Mouse (Mus musculus) CH12.LX (cell line): ENCODE results near the gene Samd4. TPM values are rescaled to one million over a fixed set of nuclear protein-coding genes. Genes with fewer than 3 reads are reported as not detected.

Experiments
- DNase-seq: peaks from one replicate; pipeline ENCODE4 v3.0.0-alpha.2; 2013; ENCODE audit errors: extremely low read depth
- H3K27ac ChIP-seq: 2 replicates; pipeline ENCODE4 v1.5.1; 2012; ENCODE audit warnings: low read depth, mild to moderate bottlenecking, control low read depth, moderate library complexity; ENCODE audit not compliant: insufficient read depth
- H3K27me3 ChIP-seq: replicated peaks from 2 replicates; pipeline ENCODE3; 2012; ENCODE audit warnings: inconsistent platforms
- H3K36me3 ChIP-seq, 2 experiments: replicated peaks in 1 of 2; 2 replicates each; pipeline versions ENCODE3 to v1.6.1; 2012; ENCODE audit warnings: inconsistent platforms in 1 of 2, low read length in 1 of 2, mild to moderate bottlenecking in 1 of 2, mixed read lengths in 1 of 2, moderate library complexity in 1 of 2; ENCODE audit not compliant: control insufficient read depth in 1 of 2, insufficient read depth in 1 of 2
- H3K4me1 ChIP-seq, 2 experiments: 2 replicates each; pipeline ENCODE4 v1.6.1; 2012; ENCODE audit warnings: inconsistent platforms in 1 of 2, moderate library complexity in 1 of 2; ENCODE audit not compliant: insufficient read depth in 2 of 2, control insufficient read depth in 1 of 2
- H3K4me2 ChIP-seq: 2 replicates; pipeline ENCODE4 v1.6.1; 2012; ENCODE audit warnings: low read depth, mild to moderate bottlenecking, control low read depth; ENCODE audit not compliant: poor library complexity, insufficient read depth, severe bottlenecking
- H3K4me3 ChIP-seq, 3 experiments: fragments of 150-350 bp in 1 of 3; sonication (generic) in 1 of 3; replicated peaks in 1 of 3; 2 replicates each; pipeline versions ENCODE3 to v1.5.1; 2011 to 2012; ENCODE audit warnings: low read depth in 2 of 3, low read length in 2 of 3, mild to moderate bottlenecking in 2 of 3, moderate library complexity in 2 of 3, control low read depth in 1 of 3, improper control_type of control experiment in 1 of 3, inconsistent platforms in 1 of 3, mixed read lengths in 1 of 3; ENCODE audit not compliant: poor library complexity in 1 of 3
- H3K79me2 ChIP-seq: replicated peaks from 2 replicates; pipeline ENCODE4 v1.6.1; 2012; ENCODE audit warnings: mild to moderate bottlenecking, moderate library complexity; ENCODE audit not compliant: control insufficient read depth, poor library complexity, insufficient read depth, severe bottlenecking; ENCODE audit errors: extremely low read depth
- H3K9ac ChIP-seq: 2 replicates; pipeline ENCODE4 v1.6.1; 2012; ENCODE audit warnings: low read depth, mild to moderate bottlenecking, control low read depth, moderate library complexity; ENCODE audit not compliant: insufficient read depth
- H3K9me3 ChIP-seq: replicated peaks from 2 replicates; pipeline ENCODE3; 2012; ENCODE audit warnings: low read length, inconsistent platforms, mixed read lengths
- CHD1 ChIP-seq: IDR thresholded peaks from 2 replicates; pipeline ENCODE4 v1.6.1; 2012; ENCODE audit warnings: low read depth, low read length, improper control_type of control experiment, inconsistent platforms
- CHD2 ChIP-seq: IDR thresholded peaks from 2 replicates; pipeline ENCODE4 v1.6.1; 2011; ENCODE audit warnings: low read length, improper control_type of control experiment
- E2F4 ChIP-seq: IDR thresholded peaks from 2 replicates; pipeline ENCODE4 v1.6.1; 2011; ENCODE audit warnings: low read depth, low read length, improper control_type of control experiment; ENCODE audit not compliant: insufficient replicate concordance
- EP300 ChIP-seq: IDR thresholded peaks from 2 replicates; pipeline ENCODE4 v1.6.1; 2011; ENCODE audit warnings: low read length, improper control_type of control experiment
- GABPA ChIP-seq: IDR thresholded peaks from 2 replicates; pipeline ENCODE4 v1.6.1; 2012; ENCODE audit warnings: low read depth, low read length, improper control_type of control experiment, inconsistent platforms; ENCODE audit not compliant: insufficient replicate concordance
- HCFC1 ChIP-seq: IDR thresholded peaks from 2 replicates; pipeline ENCODE4 v1.6.1; 2012; ENCODE audit warnings: low read depth, mild to moderate bottlenecking, inconsistent platforms, low read length, improper control_type of control experiment
- MXI1 ChIP-seq: IDR thresholded peaks from 2 replicates; pipeline ENCODE4 v1.6.1; 2011; ENCODE audit warnings: mild to moderate bottlenecking, low read depth, low read length, improper control_type of control experiment
- MYC ChIP-seq: IDR thresholded peaks from 2 replicates; pipeline ENCODE4 v1.6.1; 2011; ENCODE audit warnings: low read depth, mild to moderate bottlenecking, improper control_type of control experiment, low read length
- NRF1 ChIP-seq: IDR thresholded peaks from 2 replicates; pipeline ENCODE4 v1.6.1; 2014; ENCODE audit warnings: low read depth, mild to moderate bottlenecking, inconsistent platforms, low read length, improper control_type of control experiment, moderate library complexity
- PAX5 ChIP-seq: IDR thresholded peaks from 2 replicates; pipeline ENCODE4 v1.6.1; 2012; ENCODE audit warnings: low read length, inconsistent platforms, mixed read lengths
- POLR2AphosphoS2 ChIP-seq: IDR thresholded peaks from 2 replicates; pipeline ENCODE4 v1.6.1; 2011; ENCODE audit warnings: low read depth, low read length, improper control_type of control experiment
- TBP ChIP-seq: conservative IDR thresholded peaks from 2 replicates; pipeline ENCODE4 v1.6.1; 2011; ENCODE audit warnings: low read depth, low read length, improper control_type of control experiment
- TCF12 ChIP-seq: IDR thresholded peaks from 2 replicates; pipeline ENCODE4 v1.6.1; 2014; ENCODE audit warnings: low read depth, mild to moderate bottlenecking, inconsistent platforms, low read length, improper control_type of control experiment
- USF1 ChIP-seq: IDR thresholded peaks from 2 replicates; pipeline ENCODE4 v1.6.1; 2014; ENCODE audit warnings: low read depth, mild to moderate bottlenecking, inconsistent platforms, low read length, improper control_type of control experiment
- ZMIZ1 ChIP-seq: IDR thresholded peaks from 2 replicates; pipeline ENCODE4 v1.6.1; 2012; ENCODE audit warnings: low read depth, mild to moderate bottlenecking, inconsistent platforms, low read length, improper control_type of control experiment
- dilution Hi-C: fragments of 300-500 bp; cut with MboI; formaldehyde crosslinking; loops from 2 replicates; pipeline ENCODE4 v1.14.3; 2020; ENCODE audit warnings: low sequenced_read_pairs; ENCODE audit not compliant: extremely low pct_unique_long_range_greater_than_20kb, extremely low pct_ligation_motif_present
- in situ Hi-C: fragments of 300-500 bp; cut with MboI; formaldehyde crosslinking; loops from 3 replicates; pipeline ENCODE4 v1.14.3; 2019; ENCODE audit warnings: low sequenced_read_pairs, low pct_ligation_motif_present, low pct_unique_long_range_greater_than_20kb, mixed read lengths
- polyA plus RNA-seq: library from polyadenylated mRNA; unstranded; fragments of >175 nt; gene quantifications from 2 replicates; pipeline ENCODE4 v1.2.1, GENCODE M21; 2012; ENCODE audit warnings: low read depth; ENCODE audit not compliant: insufficient read length
- total RNA-seq, 2 experiments: library from RNA; depleted of rRNA; stranded (reverse); fragments of 300-350 nt in 1 of 2; fragments of >200 nt in 1 of 2; gene quantifications; 2 replicates each; pipeline ENCODE4 v1.2.3; 2012 to 2014

Samd4 gene
- total and polyA plus RNA-seq, 3 experiments = 0.64 to 4.6 (median 1.5) TPM

- Histone ChIP-seq H3K9ac (no peak overlapping the region), H3K36me3 (no peaks in the 10 kb centered on the region), H3K4me1 (no peaks in the 10 kb centered on the region), H3K4me2 (no peak overlapping the region), H3K79me2 (no peaks in the 10 kb centered on the region), H3K4me3 (no peak overlapping the region), H3K27me3 (no peaks in the 10 kb centered on the region), H3K9me3 (no peaks in the 10 kb centered on the region), H3K27ac (no peak overlapping the region)
- no peak for DNase-seq
- dilution Hi-C loops (no loop called here), in situ Hi-C loops (no loop called here)
- TF ChIP-seq ZMIZ1 = no peak
Observed at GRCm38 (mm10) chr14:46917581-46917980, 34.9 kb downstream of the Samd4 start.

GRCm38 (mm10) chr14:46920496-46920895, 37.8 kb downstream of the Samd4 start:
- Histone ChIP-seq H3K4me2 (no peak overlapping the region), H3K27ac (no peak overlapping the region), H3K4me3 (no peak overlapping the region), H3K9ac (no peak overlapping the region), H3K27me3 (no peaks in the 10 kb centered on the region), H3K79me2 (no peaks in the 10 kb centered on the region), H3K36me3 (no peaks in the 10 kb centered on the region), H3K9me3 (no peaks in the 10 kb centered on the region), H3K4me1 (peaks cover 2 to 19% of the 10 kb centered on the region in 2 experiments; a peak in 2 of 4 replicates)
- dilution Hi-C loops (no loop called here), in situ Hi-C loops (no loop called here)
- no peak for TF ChIP-seq MYC
- no peak for TF ChIP-seq TCF12
- TF ChIP-seq POLR2AphosphoS2 = no peak
- no peak for TF ChIP-seq HCFC1
- no peak for TF ChIP-seq MXI1
- TF ChIP-seq TBP = no peak
- no peak for TF ChIP-seq CHD2
- TF ChIP-seq ZMIZ1 = no peak
- no peak for TF ChIP-seq E2F4
- TF ChIP-seq USF1 = no peak
- no peak for TF ChIP-seq PAX5
- TF ChIP-seq CHD1 = no peak
- TF ChIP-seq NRF1 = no peak
- TF ChIP-seq GABPA = no peak
- no peak for TF ChIP-seq EP300
- DNase-seq = no peak
